Mouse (Mus musculus): ENCODE data around the gene Pdik1l.
"Not testable (repeated sequence)": the region's sequence is repeated elsewhere in the genome, so short reads cannot be mapped to it uniquely, and the experiment has no call there.

The Pdik1l gene

DNA sequence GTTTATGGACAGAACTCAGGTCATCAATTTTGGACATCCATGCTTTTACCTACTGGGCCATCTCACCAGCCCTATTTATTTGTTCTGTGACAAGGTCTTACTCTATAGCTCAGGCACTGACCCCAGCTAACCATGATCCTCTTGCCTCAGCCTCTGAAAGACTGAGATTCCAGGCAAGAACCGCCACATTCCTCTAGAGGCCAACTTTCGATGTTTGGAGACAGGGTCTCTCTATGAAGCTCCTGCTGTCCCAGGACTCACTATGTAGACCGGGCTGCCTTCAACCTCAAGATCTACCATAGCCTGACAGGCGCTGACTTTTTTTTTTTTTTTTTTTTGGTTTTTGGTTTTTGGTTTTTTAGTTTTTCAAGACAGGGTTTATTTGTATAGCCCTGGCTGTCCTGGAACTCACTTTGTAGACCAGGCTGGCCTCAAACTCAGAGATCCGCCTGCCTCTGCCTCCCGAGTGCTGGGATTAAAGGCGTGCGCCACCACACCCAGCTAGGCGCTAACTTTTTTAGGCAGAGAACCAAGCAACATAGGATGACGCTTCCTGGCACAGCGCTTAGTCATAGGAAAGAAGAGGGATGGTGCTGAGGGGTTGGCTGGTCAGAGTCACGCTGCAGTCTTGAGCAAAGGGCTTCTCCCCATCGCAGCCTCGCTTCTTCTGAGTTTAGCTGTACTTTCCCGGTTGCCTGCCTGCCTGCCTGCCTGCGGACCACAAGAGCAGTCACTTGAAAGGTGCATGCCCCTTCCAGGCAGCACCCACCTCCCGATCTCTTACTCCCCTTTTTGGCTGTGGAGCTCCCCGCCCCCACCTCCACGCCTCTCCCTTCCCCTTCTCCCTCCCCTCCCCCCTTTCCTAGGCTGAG, 11.2 kb upstream of the Pdik1l start:
- no peak for DNase-seq

DNA sequence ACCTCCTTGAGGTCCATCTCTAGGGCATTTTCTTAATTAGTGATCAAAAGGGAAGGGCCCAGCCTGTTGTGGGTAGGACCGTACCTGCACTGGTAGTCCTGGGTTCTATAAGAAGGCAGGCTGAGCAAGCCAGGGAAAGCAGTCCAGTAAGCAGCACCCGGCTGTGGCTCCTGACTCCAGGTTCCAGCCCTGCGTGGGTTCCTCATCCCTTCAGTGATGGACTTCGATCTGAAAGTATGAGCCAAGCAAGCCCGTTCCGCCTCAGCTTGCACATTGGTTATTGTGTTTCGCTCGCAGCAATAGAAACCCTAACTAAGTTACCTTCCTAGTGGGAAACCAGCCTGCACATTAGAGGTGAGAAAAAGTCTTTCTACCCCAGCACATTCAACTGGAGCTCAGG, 9.7 kb upstream of the Pdik1l start:
- no peak for DNase-seq

DNA sequence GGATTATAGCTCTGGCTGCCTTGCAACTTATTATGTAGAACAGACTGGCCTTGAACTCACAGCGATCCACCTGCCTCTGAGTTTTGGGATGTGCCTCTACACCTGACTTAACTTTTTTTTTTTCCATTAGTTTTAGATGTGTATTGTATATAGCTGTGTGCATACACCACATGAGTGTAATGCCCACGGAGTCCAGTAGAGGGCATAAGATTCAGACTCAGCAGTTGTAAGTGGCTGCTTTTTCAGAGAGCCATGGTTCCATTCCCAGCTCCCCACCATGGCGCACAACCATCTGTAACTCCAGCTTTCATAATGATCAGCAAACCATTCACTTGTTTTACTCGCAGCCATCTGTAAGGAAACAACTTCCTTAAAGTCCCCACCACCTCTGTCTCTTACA, 8.8 kb upstream of the Pdik1l start:
- no peak for DNase-seq

DNA sequence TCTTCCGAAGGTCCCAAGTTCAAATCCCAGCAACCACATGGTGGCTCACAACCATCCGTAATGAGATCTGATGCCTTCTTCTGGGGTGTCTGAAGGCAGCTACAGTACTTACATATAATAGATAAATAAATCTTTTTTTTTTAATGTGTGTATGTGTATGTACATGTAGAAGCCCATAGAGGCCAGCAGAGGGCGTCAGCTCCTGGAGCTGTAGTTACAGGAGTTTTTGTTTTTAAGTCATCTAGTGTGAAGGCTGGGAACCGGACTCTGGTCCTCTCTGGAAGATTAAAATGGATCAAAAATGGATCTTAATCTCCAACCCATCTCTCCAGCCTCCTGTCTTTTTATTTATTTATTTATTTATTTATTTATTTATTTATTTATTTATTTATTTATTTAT, 8.4 kb upstream of the Pdik1l start:
- DNase-seq = not testable (repeated sequence)

DNA sequence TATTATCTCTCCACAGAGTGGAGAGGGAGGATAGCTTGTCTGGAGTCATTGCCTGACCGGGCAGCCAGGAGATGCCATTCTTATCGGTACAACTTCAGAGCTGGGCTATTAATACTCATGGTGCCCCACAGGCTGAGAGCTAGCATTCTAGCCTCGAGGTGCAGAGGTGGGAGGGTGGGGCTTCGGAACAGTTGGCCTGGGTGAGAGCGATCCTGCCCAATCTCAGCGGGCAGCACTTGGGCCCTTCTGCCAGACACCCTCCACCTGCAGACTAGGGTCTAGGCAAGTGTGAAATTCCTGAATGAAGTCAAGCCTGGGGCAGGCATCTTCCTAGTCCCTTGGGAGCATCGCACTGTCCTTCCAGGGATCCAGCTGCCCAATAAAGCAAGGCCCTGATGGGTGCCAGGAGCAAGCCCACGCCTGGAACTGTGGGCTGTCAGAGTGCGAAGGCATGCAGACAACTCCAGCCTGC, 6.0 kb upstream of the Pdik1l start:
- DNase-seq = no peak

DNA sequence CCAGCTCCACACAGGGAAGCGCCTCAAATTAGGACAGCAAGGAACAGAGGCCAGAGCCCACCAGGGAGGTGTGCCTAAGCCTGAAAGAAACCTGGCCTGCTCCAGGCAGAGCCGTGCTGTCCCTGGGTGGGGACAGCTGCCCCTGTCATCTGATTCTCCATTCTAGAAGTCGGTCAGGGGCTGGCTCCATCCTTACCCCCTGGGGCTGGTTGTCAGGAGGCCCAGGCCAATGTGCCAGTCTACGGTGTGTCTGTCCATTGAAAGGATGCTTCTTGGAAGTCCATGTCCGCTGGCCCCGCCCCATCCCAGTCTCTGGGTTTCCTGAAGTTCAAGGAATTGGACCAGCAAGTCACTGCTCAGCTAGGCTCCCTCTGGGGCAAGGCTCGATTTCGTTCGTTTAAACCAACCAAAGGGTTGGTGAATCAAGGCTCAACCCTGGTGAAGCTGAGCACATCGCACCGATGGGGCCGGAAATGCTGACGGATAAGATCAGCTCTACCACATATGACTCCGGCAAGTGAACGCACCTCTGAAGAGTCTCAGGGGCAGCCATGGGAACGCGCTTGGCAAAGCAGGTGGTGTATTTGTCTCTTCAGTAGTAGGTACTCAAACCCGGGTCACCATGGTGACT, 5.5 kb upstream of the Pdik1l start:
- DNase-seq = peak in 1 of 2 experiments; percentile 7

DNA sequence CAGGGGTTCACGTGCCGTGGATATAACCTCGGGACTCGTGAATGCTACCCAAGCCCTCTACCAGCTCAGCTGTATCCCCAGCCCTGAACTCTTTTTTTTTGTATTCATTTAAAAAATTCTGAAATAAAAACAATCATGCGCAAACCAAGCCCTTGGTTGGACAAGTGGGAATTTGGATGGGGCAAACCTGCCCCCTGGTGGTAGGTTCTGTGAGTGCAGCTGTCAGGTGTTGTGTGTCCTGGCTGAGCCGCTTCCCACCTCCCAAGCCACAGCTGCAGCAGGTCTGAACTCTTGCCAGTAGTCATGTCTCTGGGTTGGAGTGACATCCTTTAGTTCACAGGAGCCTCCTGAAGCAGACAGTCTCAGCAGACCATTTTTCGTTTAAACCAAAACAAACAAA, 4.4 kb upstream of the Pdik1l start:
- DNase-seq = peak; percentile 62 to 82

DNA sequence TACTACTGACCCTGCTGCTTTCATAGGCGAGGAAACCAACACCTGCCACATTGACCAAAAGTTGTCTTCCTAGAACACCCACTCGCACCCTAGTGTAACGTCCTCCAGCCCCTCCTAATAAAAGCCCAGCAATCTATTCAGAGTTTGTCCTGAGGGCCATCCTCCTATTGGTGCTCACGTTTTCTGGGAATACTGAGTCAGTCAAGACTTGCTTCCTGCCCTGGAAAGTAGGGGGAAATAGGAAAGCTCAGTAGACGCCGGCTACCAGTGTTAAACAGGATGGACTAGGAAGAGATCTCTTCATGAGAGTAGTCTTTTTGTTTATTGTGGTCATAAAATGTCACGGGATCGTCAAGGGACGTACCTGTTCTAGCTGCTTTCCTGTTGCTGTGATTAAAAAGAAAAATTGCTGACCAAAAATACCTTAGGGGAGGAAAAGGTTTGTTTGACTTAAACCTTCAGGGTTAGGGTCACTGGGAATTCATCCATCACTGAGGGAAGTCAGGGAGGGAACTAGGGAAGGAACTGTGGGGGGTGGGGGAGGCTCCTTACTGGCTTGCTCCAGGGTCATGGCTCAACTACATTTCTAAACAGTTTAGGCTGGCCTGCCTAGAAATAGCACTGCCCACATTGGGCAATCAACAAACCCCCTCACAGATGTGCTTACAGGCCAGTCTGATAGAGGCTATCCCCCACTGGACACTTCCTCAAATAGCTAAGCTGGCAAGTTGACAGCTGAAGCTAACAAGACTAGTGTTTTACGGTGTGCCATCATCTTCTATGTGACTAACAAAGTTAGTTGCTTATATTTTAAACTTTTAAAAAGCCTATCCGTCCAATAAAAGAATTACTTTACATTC, 932 bp upstream of the Pdik1l start:
- DNase-seq = no peak

DNA sequence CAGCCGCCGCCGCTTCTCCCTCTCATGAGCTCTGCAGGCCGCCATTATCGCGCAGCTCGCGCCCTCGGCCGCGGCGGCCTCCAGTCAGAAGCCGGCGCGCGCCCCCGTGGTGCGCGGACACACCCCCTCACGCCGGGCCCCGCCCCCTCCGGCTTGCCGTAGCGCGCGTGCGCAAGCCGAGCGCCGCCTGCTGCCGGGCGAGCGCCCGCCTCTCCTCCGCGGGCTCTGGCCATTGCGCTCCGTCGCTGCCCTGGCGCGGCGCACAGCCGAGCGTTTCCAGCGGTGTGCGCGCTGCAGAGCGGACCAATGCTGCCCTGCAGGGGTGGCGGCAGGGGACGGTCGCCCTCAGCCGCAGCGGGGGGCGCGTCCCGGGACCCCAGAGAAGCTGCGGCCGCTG, 529 bp downstream of the Pdik1l start:
- peak; percentile 88 to 99 for DNase-seq

DNA sequence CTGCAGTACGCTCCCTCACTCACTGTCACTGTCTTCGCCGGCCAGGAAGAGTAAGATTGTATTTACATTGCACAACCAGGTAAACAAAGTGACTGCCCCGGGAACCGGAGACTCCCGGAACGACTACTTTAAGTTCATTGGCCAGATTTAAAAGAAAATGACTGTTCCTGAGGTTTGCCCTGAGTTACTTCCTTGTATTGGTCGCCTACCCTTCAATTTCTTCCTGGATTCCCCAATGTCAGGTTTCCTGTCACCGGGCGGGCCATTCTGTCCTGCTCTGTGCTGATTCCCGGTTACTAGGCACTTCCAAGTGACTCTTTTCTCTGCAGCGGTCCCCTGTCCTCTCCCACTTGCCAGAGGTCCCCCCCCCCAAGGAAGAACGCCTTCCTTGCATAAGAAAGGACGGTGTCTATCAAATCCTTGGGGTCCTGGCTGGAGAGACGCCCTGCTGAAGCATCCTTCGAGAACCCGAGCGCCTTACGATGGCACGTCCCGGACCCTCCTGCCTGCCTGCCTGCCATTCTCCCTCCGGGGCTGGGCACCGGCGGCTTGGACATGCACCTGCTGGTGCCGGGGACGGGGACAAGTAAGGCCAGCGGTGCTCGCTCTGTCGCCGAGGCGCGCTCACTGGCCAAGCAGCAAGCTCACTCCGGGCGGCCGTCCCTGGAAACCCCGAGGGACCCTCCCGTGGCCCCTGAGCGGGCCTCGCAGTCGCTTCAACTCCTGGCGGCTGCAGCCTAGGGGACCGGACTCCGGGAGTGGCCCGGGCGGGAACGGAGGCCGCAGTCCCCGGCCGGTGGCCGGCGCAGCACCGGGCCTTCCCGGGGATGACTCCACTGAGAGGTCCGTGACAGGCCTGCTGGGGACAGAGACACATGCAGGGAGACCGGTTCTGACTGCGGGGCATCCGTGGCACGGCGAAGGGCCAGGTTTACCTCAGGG, 1.2 kb downstream of the Pdik1l start:
- DNase-seq = peak in 1 of 2 experiments; percentile 29

DNA sequence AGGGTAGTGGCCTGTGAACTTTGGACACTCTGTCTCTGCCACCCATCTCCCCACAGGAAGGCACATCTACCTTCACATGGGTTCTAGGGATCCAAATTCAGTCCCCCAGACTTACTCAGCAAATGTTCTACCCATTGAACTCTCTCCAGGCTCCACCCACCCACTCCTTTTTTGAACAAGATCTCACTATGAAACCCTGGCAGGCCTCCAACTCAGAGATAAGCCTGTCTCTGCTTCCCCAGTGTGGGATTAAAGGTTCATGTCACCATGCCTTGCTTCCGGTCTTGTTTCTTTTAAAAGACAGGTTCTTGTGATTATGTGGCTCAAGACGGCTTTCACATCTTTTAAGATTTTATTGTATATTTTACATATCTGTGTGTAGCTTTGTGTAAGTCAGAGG, 2.8 kb downstream of the Pdik1l start:
- DNase-seq = peak in 1 of 2 experiments; percentile 16

DNA sequence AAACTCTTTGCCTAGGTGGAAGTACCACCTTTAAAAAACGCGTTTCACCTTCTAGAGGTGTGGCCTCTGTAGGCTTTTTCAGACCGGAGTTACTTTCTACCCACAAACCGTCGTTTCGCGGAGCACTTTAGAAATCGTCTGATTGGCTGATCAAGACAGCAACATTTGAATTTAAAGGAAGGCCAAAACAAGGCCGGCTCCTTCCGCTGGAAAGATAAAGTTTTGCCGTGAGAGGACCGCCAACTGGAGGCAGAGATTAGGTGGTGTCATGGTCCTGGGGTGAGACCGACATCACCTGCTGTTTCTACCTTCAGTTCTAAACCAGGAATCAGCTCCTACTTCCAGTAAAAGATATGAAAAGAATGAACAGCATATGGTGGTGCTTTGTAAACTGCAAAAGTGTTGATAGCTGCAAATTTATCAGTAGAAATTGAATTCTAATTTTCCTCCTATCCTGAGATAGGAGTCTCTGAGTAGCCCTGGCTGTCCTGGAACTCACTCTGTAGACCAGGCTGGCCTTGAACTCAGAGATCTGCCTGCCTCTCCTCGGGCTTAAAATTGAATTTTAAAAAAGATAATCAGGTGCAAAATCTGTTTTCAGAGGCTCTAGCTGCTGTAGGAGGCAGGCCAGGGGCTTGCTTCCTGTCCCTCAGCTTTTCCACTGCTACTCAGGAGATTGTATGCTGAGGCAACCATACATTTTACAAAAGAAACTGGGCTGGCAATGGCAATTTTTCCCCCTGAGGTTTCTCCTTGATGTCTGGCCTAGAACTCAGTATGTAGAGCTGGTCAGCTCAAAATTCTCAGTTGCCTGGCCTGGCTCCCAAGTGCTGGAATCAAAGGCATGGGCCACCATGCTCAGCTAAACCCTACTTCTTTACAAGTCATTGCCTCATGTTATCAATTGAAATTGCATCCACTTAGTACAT, 14.0 kb downstream of the Pdik1l start:
- DNase-seq = no peak

DNA sequence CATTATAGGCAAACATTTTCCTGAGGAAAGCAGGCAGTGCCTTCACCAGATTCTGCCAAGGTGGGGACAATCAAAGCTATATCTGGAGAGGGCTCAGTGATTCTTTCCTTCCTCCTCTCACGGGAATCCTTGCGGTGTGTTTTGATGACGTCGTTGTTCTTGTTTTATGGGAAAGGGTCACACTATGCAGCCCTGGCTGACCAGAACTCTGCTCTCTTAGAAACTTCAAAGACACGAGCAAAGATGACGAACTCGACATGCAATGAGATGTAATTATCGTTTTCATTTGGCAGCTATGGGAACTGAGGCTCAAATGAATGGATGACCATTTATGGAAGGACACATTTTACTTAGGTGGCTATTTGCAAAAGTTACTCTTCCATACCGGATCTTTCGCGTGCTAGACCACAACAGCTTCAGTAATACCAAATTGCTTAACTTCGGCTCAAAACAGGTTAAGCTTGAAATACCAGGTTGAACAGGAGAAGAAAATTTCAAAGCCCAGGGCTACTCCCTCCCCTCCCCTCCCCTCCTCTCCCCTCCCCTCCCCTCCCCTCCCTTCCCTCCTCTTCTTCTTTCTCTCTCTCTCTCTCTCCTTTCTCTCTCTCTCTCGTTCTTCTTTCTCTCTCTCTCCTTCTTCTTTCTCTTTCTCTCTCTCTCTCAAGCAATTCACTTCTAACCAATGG, 14.8 kb downstream of the Pdik1l start:
- DNase-seq = no peak

DNA sequence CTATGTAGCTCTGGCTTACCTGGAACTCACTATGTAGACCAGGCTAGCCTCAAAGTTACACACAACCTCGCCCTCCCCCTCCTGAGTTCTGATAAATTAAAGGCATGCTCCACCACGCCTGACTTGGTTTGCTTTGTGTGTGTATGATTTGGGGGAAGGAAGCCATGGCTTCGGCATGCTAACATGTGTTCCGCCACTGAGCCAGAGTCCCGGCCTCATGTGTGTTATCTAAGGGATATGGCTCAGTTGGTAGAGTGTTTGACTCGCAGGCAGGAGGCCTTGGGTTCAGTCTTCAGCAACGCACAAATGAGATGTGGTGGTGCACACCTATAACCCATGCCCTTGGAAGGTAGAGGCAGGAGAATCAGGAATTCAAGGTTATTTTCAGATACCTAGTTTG, 15.7 kb downstream of the Pdik1l start:
- DNase-seq = no peak

DNA sequence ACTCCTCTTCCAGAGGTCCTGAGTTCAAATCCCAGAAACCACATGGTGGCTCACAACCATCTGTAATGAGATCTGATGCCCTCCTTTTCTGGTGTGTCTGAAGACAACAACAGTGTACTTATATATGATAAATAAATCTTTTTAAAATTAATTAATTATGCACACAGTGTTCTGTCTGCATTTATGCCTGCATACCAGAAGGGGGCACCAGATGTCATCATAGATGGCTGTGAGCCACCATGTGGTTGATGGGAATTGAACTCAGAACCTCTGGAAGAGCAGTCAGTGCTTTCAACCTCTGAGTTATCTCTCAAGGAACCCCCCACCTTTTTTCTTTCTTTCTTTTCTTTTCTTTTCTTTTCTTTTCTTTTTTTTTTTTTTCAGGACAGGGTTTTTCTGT, 18.1 kb downstream of the Pdik1l start:
- not testable (repeated sequence) for DNase-seq

DNA sequence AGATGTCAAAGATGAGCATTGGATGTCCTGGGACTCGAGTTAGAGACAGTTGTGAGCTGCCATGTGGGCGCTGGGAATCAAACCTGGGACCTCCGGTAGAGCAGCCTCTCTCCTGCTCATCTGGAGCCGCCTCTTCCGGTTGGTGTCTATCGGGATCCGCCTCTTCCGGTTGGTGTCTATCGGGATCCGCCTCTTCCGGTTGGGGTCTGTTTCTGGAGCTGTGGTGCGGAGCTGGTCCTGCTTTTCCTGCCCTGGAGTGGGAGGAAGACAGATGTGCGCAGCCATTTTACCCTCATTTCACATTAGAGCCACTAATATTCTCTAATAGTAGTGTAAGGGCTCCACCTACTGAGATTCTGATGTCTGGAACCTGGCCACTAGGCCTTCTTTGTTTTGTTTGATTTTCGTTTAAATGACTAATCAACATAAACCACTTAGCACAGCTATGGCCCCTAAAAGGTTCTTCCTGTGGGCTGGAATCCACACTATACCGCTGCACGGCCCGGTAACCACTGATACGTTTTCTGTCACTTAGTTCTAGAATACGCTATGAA, 19.5 kb downstream of the Pdik1l start:
- no peak for DNase-seq

DNA sequence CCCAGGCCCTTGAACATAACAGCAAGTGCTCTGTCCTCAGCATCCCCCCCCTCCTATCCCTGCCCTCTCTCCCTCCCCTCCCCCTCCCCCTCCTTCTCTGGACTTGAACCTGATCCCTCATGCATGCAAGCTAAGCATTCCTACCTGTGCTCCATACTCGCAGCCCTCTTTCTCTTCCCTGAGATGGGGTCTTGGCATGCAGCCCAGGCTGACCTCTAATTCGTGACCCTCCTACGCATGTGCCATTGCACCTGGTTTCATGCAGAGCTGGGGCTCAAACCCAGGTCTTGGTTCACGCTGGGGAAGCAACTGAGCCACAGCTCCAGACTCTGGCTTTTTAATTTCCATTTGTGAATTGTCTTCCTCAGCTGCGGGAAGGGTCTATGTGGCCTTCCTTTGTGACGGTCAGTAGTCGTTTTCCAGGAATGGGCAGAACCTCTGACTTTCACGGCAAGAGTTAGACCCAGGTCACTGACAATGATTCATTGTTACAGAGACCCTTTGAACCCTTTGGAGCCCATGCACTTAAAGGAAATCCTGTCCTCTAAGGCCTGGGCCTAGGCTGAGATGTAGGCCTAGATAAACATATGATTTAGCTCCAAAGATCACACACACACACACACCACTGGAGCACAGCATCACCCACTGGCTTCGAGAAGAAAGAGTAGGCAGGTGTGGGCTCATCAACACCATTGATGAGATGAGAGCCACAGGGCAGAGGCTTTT, 21.7 kb downstream of the Pdik1l start:
- DNase-seq = no peak

DNA sequence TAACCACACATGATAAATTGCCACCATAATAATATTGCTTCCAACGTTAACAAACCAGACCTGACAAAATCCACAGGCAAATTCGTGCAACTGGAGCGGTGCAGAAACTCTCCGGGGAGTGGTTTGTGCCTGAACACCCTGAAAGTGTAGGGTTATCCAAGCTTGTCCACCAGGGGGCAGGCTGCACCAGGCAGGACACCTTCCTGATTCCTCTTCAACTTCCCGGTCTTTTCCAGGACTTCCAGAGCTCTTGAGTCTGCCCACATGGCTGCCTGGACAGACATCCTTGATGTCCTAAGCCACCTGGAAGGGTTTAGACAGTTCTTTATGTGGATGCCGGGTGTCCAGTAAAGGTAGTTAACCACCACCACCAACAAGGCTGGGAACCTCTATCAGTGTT, 24.5 kb downstream of the Pdik1l start:
- peak; percentile 44 to 46 for DNase-seq

DNA sequence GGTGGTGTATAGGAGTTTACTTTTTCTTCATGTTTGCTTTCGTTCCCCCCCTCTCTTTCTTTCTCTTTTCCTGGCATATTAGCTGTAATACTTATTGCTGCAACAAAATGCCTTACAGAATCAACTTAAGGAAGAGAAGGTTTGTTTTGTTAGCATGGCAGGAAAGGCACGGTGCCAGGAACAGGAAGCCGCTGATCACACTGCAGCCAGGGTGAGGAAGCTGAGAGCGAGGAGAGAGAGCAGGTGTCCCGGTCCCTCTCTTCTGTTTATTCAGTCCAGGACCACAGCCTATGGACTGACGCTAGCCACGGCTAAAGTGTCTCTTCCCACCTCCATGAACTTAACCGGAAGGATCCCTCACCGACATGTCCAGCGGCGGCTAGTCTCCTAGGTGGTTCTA, 29.3 kb downstream of the Pdik1l start:
- no peak for DNase-seq

Data from cerebellum, adult 18-20 months (tissue).